Mouse (Mus musculus) hindbrain, embryonic 11.5 days (tissue): ENCODE data around the gene Galns. TPM values are rescaled to one million over a fixed set of nuclear protein-coding genes. Genes with fewer than 3 reads are reported as not detected.
A peak's percentile ranks its signal among the peaks of the same experiment; 100 is the strongest.

Experiments used
- ATAC-seq: fragments of 200-750 bp; cut with Nextera tagmentation; 2 replicates; pipeline ENCODE4 v1.8.0; 2017; ENCODE audit warnings: mild to moderate bottlenecking, moderate TSS enrichment, moderate library complexity; ENCODE audit not compliant: low FRiP score
- DNase-seq: peaks from one replicate; pipeline ENCODE4 v3.0.0-alpha.2; 2015; ENCODE audit warnings: low spot score
- H3K27ac ChIP-seq: fragments of 300-500 bp; sonication (generic); 2 replicates; pipeline ENCODE4 v1.5.1; 2014; ENCODE audit warnings: mild to moderate bottlenecking, low read depth, low read length
- H3K27me3 ChIP-seq: fragments of 300-500 bp; sonication (generic); 2 replicates; pipeline ENCODE4 v1.6.1; 2014; ENCODE audit warnings: mild to moderate bottlenecking, low read length, moderate library complexity, mixed read lengths; ENCODE audit not compliant: control insufficient read depth, insufficient read depth
- H3K36me3 ChIP-seq: fragments of 300-500 bp; sonication (generic); 2 replicates; pipeline ENCODE4 v1.6.1; 2014; ENCODE audit warnings: mild to moderate bottlenecking, low read length, moderate library complexity, mixed read lengths; ENCODE audit not compliant: control insufficient read depth, insufficient read depth
- H3K4me1 ChIP-seq: fragments of 300-500 bp; sonication (generic); replicated peaks from 2 replicates; pipeline ENCODE4 v1.6.1; 2014; ENCODE audit warnings: low read length, mixed read lengths; ENCODE audit not compliant: control insufficient read depth, insufficient read depth
- H3K4me2 ChIP-seq: fragments of 300-500 bp; sonication (generic); replicated peaks from 2 replicates; pipeline ENCODE4 v1.6.1; 2014; ENCODE audit warnings: mild to moderate bottlenecking, low read depth, low read length
- H3K4me3 ChIP-seq: fragments of 300-500 bp; sonication (generic); 2 replicates; pipeline ENCODE4 v1.5.1; 2014; ENCODE audit warnings: low read depth, low read length
- H3K9ac ChIP-seq: fragments of 300-500 bp; sonication (generic); 2 replicates; pipeline ENCODE4 v1.6.1; 2014; ENCODE audit warnings: low read depth, low read length
- H3K9me3 ChIP-seq: fragments of 300-500 bp; sonication (generic); 2 replicates; pipeline ENCODE4 v1.6.1; 2016; ENCODE audit warnings: low read length; ENCODE audit not compliant: control insufficient read depth
- WGBS: fragments of 180-500 bp; shearing (Covaris S2); extraction: QIAGEN DNeasy Blood & Tissue Kit; methylation state at CpG from one replicate; pipeline ENCODE4 v1.1.7; 2014; 5-methylcytosine and 5-hydroxymethylcytosine counted together
- polyA plus RNA-seq: library from polyadenylated mRNA; unstranded; fragments of >200 nt; fragmentation: Nextera tagmentation; extraction: Ambion mirVana; gene quantifications from 2 replicates; pipeline ENCODE4 v1.2.1, GENCODE M21; 2014

Galns gene
- polyA plus RNA-seq, 1 experiment from 2014 or later: 4.7 TPM

- H3K27ac ChIP-seq: no peak overlapping the region
- H3K9me3 ChIP-seq: no peaks in the 10 kb centered on the region
- no peaks in the 10 kb centered on the region for H3K27me3 ChIP-seq
- H3K36me3 ChIP-seq: no peaks in the 10 kb centered on the region
- no peak overlapping the region for H3K4me2 ChIP-seq
- 87% methylated on average over 10 of the region's 10 CpGs for WGBS
- no peak for DNase-seq
- no peaks in the 10 kb centered on the region for H3K4me1 ChIP-seq
- H3K9ac ChIP-seq: no peak overlapping the region
- no peak for ATAC-seq
- H3K4me3 ChIP-seq: no peak overlapping the region
Measured at GRCm38 (mm10) chr8:122586749-122587148, 24.5 kb downstream of the Galns start.

GRCm38 (mm10) chr8:122586171-122586570 is 25.1 kb downstream of the Galns start:
- Histone ChIP-seq H3K4me1 (no peaks in the 10 kb centered on the region), H3K4me2 (no peak overlapping the region), H3K27ac (no peak overlapping the region), H3K9me3 (no peaks in the 10 kb centered on the region), H3K4me3 (no peak overlapping the region), H3K27me3 (no peaks in the 10 kb centered on the region), H3K36me3 (no peaks in the 10 kb centered on the region), H3K9ac (no peak overlapping the region)
- ATAC-seq: no peak
- DNase-seq: no peak
- 61% methylated on average over 7 of the region's 7 CpGs for WGBS

GRCm38 (mm10) chr8:122585411-122585891 is 25.8 kb downstream of the Galns start:
- no peaks in the 10 kb centered on the region for H3K36me3 ChIP-seq
- H3K9me3 ChIP-seq: no peaks in the 10 kb centered on the region
- no peak overlapping the region for H3K9ac ChIP-seq
- H3K4me2 ChIP-seq: no peak overlapping the region
- DNase-seq (no peak), ATAC-seq (no peak)
- H3K4me1 ChIP-seq: no peaks in the 10 kb centered on the region
- H3K4me3 ChIP-seq: no peak overlapping the region
- no peaks in the 10 kb centered on the region for H3K27me3 ChIP-seq
- WGBS: 71% methylated on average over 14 of the region's 14 CpGs
- no peak overlapping the region for H3K27ac ChIP-seq

GRCm38 (mm10) chr8:122584981-122585380 is 26.3 kb downstream of the Galns start:
- Histone ChIP-seq H3K4me3 (no peak overlapping the region), H3K9ac (no peak overlapping the region), H3K27ac (no peak overlapping the region), H3K36me3 (no peaks in the 10 kb centered on the region), H3K9me3 (no peaks in the 10 kb centered on the region), H3K4me1 (no peaks in the 10 kb centered on the region), H3K4me2 (no peak overlapping the region), H3K27me3 (no peaks in the 10 kb centered on the region)
- ATAC-seq: no peak
- no peak for DNase-seq
- 87% methylated on average over 9 of the region's 9 CpGs for WGBS

GRCm38 (mm10) chr8:122580926-122581325 is 30.3 kb downstream of the Galns start:
- DNase-seq: no peak
- Histone ChIP-seq H3K4me1 (0 out of 2 replicates have a peak, but pooled peaks cover 3% of the 10 kb centered on the region), H3K27ac (no peak overlapping the region), H3K9ac (no peak overlapping the region), H3K4me3 (no peak overlapping the region), H3K27me3 (no peaks in the 10 kb centered on the region), H3K4me2 (no peak overlapping the region), H3K9me3 (no peaks in the 10 kb centered on the region), H3K36me3 (no peaks in the 10 kb centered on the region)
- no peak for ATAC-seq
- 64% methylated on average over 15 of the region's 15 CpGs for WGBS

GRCm38 (mm10) chr8:122579196-122579595 is 32.1 kb downstream of the Galns start:
- Histone ChIP-seq H3K27me3 (no peaks in the 10 kb centered on the region), H3K27ac (no peak overlapping the region), H3K9me3 (no peaks in the 10 kb centered on the region), H3K4me1 (peaks cover 8% of the 10 kb centered on the region), H3K4me2 (no peak overlapping the region), H3K4me3 (no peak overlapping the region), H3K9ac (no peak overlapping the region), H3K36me3 (no peaks in the 10 kb centered on the region)
- WGBS: 38% methylated on average over 7 of the region's 7 CpGs
- no peak for DNase-seq
- ATAC-seq: no peak

GRCm38 (mm10) chr8:122577116-122577515 is 34.1 kb downstream of the Galns start:
- DNase-seq (no peak), ATAC-seq (peak; percentile 16; the same call in 1 of the 2 replicates)
- Histone ChIP-seq H3K9ac (no peak overlapping the region), H3K4me1 (peaks cover 8% of the 10 kb centered on the region), H3K27ac (no peak overlapping the region), H3K9me3 (no peaks in the 10 kb centered on the region), H3K36me3 (no peaks in the 10 kb centered on the region), H3K4me3 (peak overlapping the region; percentile 65; the same call in 1 of the 2 replicates), H3K27me3 (no peaks in the 10 kb centered on the region), H3K4me2 (peak overlapping the region; percentile 78)
- 46% methylated on average over 10 of the region's 10 CpGs for WGBS

- ATAC-seq (peak; percentile 88), DNase-seq (peak; percentile 94)
- under 1% methylated on average over 39 of the region's 39 CpGs for WGBS
- Histone ChIP-seq H3K27me3 (no peaks in the 10 kb centered on the region), H3K27ac (no peak within 1 kb of the TSS), H3K9ac (peak within 1 kb of the TSS; percentile 77), H3K36me3 (peaks cover under 1% of the 10 kb centered on the region), H3K4me2 (peak within 1 kb of the TSS; percentile 78), H3K4me1 (peaks cover 8% of the 10 kb centered on the region), H3K4me3 (peak within 1 kb of the TSS; percentile 65), H3K9me3 (no peaks in the 10 kb centered on the region)
Measured at GRCm38 (mm10) chr8:122576648-122577022, 34.6 kb downstream of the Galns start, which contains the start of gene Aprt. Gene Aprt, minus strand, starts transcription at chr8:122576909.
